Mouse (Mus musculus): ENCODE measurements around the gene Ralgapa2. TPM values are rescaled to one million over a fixed set of nuclear protein-coding genes. Genes with fewer than 3 reads are reported as not detected.

Ralgapa2 gene
- total RNA-seq, 2 experiments from 2014 or later: 24.6 to 37.7 TPM

DNA sequence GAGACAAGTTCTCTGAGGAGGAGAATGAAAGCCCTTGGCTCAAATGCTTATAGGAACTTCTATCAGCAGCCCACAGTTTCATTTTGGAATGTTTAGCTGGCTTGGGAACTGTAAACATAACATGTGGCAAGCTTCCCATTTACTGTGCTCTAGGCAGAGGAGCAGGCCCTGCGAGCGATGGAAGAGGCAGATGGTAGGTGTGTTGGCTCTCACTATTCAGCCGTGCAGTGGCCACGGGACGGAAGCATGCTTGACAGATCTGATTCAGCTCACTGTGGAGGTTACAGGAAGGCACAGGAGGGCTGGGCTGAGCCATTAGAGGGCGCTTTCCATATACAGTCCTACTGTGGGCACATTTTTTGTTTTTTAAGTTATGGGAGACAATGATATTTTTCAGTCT is 201.9 kb downstream of the Ralgapa2 start:
- no peak for DNase-seq (ENCODE audit: low spot score in 2 of 2)

DNA sequence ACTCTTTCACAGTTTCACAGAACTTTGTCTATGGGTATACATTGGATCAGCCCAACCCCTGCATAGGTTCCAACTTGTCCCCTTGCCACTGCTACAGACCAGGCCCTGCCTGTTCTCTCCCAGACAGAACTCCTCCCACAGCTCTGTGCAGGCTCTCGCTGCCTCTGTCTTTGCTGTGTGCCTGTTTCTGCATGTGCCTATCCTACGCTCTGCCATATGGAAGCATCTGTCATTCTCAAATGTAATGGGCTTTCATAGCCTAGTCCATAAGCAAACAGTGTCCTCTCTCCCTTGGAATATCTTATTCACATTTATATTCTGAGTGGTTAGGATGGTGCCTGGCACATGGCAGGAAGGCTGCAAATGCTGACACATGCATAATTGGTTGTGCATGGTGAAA is 202.7 kb downstream of the Ralgapa2 start:
- DNase-seq (ENCODE audit: low spot score in 2 of 2): no peak

DNA sequence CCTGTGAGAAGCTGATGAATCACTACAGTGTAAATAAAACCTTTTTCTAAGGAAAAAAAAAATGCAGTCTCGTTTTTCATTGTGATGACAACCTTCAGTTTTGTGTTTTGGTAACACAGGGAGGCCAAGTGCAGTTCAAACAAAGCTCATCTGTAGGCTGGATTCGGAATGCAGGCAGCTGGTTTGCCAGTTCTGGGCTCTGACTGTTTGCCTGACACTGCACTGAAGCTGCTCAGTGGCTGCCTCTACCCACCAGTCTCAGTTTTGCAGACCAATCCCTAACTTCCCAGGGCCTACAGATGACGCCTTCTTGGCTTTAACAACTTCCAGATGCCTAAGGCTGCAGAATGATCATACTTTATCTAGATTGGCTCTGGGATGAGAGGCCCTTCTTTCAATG is 205.1 kb downstream of the Ralgapa2 start:
- DNase-seq (ENCODE audit: low spot score in 2 of 2): no peak

DNA sequence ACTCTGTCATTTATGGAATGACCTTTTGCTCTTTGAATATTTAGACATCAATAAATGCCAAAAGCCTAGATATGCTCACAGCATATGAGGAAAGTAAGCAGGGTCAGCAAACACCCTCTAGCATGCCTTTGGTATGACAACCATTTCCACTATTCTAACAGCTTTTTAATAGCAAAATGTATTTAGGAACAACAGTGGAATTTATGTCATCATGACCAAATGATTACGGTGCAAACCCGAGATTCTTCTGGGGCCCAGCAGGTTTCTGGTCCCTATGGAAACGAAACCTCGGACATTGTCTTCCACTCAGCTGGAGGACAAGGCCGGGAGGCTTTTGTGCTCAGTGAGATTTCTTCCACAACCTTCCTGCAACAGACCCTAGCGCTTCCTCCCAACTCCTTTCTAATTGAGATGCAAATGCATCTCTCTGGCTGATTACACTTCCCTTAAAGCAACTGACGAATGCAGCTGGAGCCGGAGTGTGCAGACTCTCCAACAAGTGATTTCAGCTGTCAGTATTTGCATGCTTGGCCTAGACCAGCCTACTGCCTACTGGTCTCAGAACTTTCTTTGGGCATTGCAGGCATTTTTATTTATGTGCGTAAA is 209.9 kb downstream of the Ralgapa2 start:
- no peak for DNase-seq (ENCODE audit: low spot score in 2 of 2)

DNA sequence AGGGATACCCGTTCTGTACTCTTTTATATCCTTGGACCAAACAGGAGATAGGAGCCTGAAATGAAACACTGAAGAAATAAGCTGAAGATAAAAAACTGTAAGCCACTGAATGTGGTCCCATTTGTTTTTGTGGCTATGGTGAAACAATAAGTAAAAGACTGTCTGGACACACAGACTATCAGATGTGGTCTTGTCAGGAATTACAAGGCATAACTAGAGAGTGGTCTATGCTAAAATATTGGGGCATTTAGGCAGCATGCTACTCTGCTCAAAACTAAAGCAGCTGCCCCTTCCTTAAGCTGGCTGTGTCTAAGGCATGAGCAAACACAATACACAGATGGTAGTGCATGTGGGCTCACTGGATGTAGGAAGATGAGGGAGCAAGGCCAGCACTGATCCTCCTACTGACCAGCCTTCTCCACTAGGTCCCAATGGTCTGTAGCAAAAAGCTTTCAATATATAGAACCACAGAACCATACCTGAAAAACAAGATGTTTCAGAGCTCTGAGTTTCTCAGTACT is 211.6 kb downstream of the Ralgapa2 start:
- DNase-seq (ENCODE audit: low spot score in 2 of 2): no peak

DNA sequence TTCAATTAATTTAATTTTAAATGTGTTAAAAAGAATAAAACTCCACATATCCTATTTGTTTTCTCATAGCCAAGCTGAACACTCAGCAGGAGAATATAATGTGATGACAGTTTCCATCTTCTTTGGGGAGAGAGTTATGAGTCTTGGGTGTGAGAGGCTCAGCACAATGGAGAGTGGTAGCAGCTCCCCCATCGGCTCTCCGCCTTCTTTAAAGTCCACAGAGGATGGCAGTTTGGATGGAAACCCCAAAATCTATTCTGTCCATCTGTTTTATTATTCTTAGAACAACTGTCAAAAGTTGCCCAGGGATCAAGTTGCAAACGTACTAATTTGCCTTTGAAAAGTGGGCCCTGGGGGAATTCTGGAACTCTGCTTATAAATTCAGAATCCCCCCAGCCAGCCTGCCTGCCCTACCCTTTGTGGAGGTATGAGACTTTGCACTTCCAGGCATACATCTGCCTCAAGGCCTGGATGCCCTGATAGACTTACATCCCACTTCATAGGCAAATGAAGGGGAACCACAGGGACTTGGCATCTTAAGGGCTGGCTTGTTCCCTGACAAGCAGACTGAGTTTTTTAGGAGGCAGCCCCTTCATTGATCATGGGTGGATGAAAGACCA is 212.2 kb downstream of the Ralgapa2 start:
- DNase-seq (ENCODE audit: low spot score in 2 of 2): no peak

DNA sequence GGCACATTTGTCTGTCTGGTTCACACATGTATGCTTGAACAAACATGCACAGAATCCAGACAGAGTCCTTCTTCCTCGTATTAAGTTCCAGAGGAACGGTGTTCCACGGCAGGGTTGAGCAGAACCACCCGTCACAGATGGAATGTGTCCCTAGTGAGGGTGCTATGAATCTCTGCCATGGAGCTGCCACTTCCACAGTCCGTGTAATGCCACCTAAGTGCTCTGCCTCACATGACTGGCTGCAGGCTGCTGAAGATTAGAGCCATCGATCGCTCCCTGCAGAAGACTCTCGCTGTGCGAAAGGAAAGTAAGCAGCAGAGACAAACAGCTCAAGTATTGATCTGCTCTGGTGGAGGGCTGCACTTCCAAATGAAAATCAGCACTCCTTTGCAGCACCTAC is 218.6 kb downstream of the Ralgapa2 start:
- DNase-seq (ENCODE audit: low spot score in 2 of 2): no peak

DNA sequence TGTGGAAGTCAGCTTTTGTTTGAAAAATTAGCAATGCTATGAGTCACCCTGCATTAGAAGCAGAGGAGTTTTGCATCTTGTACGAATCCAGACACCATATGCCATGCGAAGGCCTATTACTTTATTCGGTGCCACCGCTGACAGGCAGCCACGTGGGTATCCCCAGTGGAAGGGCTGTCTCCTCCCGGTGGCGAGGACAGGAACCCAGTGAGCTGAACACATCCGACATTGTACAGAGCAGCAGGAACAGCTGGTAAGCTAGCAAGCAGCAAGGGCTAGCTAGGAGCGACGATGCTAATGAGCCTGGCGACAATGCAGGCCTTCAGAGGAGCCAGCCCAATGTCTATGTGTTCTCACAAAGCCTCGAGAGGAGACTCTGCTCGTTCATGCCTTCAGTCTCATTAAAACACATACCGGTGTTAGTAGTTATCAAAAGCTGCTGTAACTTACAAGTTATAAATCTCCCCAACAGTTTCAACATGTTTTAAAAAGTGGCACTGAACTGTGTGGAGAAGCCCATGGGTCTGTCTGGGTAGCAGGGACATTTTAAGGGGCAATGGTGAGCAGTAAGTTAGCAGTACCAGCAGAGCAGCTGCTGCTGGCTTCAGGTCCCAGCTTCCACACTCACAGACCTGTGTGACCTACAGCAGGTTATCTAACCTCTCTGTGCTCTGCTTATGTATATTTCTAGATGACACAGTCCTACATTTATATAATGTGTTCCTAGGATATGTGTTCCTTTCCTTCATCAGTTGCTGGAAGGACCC is 221.1 kb downstream of the Ralgapa2 start:
- no peak for DNase-seq (ENCODE audit: low spot score in 2 of 2)

DNA sequence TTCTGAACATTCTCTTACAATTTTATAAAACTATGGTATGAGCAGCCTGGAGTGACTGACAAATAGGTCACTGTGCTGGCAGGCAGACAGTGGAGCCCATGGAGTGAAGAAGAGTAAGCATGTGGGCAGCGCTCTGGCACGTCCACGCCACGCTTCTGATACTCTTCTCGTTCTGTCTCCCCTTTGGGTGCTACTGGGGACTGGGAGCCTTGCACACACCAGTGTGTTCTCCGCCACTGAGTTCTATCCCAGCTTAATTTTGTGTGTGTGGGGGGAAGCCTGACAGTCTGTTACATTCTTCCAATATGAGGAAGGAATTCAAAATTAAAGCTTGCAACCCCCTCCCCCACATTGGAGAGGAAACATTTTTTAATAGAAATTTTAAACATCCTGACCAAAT is 221.8 kb downstream of the Ralgapa2 start:
- DNase-seq (ENCODE audit: low spot score in 2 of 2): no peak

DNA sequence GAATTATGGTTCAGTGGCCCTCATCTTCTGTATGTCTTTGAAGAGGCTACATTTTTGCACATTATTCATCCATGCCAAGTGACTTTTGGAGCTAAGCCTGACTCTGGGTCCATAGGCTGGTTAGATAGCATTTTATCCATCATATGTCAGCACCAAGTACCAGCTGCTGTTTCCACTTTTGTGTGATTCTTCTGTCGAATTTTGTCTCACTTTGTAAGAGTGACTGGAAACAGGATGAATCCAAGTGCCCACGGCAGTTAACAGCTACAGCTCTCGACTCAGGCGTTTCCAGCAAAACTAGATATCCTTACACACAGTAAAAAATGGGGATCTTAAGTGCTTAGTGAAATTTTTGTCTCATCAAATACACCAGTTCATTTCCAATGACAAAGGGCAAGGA is 222.8 kb downstream of the Ralgapa2 start:
- no peak for DNase-seq (ENCODE audit: low spot score in 2 of 2)

DNA sequence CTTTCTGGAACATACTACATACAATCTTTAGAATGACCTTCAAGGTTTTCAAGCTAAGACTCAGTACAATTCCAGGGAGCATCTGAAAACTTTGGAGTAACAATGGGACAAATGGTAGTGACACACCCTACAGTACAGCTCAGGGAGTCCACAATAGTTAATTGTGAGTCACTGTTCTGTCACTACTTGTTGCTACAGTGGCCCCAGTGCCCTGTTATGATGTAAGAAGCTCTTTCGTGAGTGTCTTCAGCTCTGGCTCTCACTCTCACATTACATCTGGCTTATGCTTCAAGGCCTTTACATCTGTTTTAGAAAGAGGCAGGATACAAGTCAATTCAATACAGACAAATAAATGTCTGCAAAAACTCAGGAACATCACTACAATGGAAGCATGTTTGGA is 223.8 kb downstream of the Ralgapa2 start:
- DNase-seq (ENCODE audit: low spot score in 2 of 2): no peak

DNA sequence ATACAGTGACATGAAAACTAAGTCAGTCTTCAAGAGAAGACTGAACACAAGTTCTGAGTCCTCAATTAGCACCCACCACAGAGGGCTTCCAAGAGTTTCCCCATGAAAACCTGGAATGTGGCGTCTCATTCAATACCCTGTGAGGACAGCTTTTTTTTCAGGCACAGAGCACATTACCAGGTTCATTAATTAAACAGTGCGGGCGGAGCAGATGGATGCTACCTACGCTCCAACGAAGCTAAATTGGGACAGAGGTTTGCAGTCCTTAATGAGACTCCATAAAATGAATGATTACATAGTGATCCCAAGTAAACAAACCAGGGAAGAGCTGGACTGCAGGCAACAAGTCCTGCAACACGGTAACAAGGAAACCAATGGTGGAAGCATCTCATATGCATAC is 224.6 kb downstream of the Ralgapa2 start:
- no peak for DNase-seq (ENCODE audit: low spot score in 2 of 2)

DNA sequence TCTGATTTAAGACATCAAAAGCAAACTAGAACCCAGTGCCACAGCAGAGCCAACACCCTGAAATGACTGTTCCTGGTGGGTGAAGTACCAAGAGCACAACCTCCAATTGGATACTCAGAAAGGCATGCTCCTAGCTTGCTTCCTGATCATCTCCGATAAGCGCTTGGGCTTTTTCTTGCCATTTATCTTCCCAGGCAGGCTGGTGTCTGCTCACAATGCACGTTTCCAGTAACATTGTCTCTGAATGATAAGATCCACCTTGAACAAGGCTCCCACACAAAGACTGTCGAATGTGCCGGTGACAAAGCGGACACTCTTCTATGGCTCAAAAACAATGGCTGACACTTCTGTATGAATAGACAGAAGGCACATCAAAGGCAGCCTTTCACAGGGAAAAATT is 230.8 kb downstream of the Ralgapa2 start:
- DNase-seq (ENCODE audit: low spot score in 2 of 2): no peak

DNA sequence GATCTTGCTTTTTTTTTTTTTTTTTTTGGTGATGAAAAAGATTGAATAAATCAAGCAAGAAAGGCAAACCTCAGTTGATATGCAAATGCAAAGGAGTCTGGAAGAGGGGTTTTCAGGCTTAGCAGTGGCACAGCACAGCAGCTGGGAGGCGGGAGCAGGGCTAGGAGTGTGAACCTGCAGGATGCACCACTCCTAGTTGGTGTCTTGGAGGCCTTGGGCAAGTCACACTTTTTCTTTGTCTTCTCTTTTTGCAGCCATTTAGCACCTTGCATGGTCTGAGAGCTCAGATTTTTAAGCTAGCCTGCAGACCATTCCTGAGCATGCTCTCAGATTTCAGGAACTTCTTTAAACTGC is 231.2 kb downstream of the Ralgapa2 start:
- no peak for DNase-seq (ENCODE audit: low spot score in 2 of 2)

DNA sequence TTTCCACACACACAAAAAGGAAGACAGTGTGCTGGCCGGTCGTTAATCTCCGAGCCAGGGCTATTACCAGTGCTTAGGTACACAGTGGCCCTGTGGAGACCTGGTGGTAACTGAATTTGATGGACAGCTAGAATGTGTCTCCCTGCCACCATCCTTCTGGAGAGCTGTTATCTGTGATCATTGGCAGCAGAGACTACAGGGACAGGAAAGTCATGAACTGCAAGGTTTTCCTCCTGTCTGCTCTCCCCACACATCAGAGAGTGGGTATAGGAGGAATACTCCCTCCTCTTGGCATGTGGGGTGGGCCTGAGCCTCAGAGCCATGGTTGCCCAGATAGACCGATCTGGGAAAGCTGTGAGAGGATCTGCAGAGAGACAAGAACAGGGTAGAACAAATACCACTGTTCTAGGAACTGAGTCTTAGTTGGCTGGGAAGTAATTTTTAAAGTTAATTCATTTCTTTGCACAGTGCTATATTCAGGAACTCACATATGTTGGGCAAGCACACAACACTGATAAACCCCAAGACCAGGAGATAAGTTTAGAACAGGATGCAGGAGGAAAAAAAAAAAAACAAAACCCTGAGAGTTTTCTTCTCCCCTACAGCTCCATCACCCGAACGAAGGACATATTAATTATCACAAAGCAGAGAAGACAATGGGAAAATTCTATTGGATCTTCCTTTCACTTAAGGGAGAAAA is 231.8 kb downstream of the Ralgapa2 start:
- no peak for DNase-seq (ENCODE audit: low spot score in 2 of 2)

DNA sequence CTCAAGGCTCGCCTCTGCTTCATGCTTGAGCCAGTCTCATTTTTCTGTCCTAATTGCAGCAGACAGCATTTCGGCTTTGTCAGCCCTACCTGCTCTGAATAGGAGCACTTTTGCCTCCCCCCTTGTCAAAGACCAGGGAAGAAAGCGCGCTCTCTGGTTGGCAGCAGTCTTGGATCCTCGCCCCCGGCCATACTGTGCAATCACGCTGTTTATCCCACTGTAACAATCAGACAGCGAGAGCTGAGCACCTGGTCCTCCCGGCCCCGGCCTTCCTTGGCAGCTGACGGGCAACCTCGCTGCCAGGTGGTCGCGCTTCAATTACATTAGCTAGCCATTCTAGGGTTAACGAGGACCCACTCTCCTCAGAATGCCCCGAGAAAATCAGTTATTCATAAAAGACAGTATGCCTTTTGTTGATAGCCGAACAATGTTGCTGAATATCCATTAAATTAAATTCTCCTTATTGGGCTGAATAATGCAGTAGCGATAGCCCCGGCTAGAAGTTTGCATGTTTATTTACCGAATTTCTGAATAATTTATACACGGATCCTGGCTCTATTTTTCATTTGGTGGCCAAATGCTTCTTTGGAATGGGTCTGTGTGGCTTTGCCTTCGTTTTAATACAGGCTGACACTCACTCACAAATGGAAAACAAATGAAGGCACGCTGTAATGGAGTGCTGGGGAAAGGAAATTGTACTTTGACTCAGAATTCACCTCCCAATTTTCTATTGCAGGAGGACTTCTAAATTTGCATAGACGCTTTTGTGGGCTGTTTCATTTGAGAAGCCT is 232.5 kb downstream of the Ralgapa2 start:
- DNase-seq (ENCODE audit: low spot score in 2 of 2): no peak

DNA sequence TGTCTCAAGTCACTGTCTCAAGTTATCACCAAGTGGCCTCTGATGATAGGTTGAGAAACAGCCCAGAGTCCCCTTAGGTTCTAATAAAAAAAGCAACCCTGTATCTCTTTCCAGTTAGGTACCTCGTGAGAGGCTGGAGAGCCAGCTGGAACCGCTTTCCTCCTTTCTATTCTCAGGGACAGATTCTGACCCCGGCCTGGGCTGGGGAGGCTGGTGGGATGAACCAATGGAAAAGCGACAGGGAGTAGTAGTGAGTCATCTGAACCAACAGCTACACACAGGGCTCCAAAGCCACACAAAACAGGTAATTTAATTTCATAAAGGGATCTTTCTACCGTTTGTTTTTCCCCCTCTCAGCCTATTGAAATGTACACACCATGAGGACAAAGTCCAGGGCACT is 233.8 kb downstream of the Ralgapa2 start:
- DNase-seq (ENCODE audit: low spot score in 2 of 2): no peak

DNA sequence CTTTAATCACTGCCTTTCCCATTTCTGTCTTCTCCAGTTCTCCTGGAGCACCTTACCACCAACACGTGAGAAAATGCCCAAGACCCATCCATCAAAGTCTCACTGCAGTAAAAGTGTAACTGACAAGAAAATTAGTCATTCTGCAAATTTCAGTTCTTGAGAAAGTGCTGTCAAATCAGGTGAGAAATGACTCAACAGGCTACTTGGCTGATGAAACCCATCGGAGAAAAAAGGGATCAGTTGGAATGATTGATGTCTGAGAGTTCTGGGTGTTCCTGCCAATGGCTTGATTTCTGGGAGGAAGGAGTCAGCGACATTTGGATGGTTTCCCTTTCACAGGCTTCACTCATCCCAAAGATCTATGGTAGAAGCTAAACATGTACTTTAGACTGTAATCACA is 245.6 kb downstream of the Ralgapa2 start:
- no peak for DNase-seq (ENCODE audit: low spot score in 2 of 2)

DNA sequence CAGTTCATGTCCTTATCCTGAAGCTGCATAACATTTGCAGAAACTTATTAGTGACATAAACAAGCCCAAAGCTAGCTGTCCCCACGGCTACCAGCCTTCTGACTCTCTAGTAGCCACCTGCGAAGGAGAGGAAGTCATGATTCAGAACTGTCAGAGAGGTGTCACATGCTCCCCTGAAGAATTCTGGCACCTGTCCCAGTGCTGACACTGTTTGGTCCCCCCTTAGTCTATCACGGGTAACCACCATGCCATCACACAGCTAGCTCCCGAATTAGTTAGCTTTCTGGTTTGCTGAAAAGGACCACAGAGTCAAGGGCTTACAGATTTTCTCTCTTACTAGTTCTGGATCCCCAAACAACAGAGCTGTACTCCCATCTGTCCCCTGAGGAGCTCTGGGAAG is 247.1 kb downstream of the Ralgapa2 start:
- no peak for DNase-seq (ENCODE audit: low spot score in 2 of 2)

DNA sequence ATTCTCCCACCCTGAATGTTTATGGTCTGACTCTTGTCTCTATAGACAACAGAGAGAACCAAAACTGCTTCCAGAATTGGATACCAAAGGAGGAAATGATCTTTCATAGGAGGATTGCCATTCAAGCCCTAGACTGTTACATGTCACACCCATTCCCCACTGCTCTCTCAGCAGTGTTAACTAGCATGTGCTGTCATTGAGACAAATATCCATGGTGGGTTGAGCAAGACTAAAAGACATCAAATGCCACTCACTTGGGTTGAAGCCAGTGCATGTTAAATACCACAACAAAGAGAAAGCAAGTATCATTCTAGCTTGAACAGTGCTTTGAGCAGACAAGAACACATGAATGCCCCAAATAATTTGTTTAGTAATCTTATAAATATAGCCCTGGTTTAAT is 249.2 kb downstream of the Ralgapa2 start:
- DNase-seq (ENCODE audit: low spot score in 2 of 2): no peak

DNA sequence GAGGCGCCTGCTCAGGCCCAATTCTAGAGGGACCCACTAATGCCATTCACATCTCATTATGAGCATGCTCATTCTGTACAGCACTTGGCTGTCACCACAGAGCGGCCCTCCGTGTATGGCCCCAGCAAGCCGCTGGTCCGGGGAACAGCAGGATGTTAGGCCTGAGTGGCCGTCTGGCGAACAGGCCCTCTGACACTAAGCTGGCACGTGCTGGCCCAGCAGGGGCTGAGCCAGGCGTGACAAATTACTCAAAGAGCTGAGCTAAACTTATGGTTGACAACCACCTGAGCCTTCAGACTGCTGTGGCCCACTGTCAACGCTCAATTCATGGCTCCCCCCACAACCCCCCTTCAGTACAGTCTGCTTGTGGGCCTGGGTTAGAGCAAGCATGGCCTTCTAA is 249.9 kb downstream of the Ralgapa2 start:
- DNase-seq (ENCODE audit: low spot score in 2 of 2): no peak
